Mouse (Mus musculus) heart, adult 2 months (tissue): ENCODE data around the gene Edc4.
A peak's percentile ranks its signal among the peaks of the same experiment; 100 is the strongest.

Experiments
- CTCF ChIP-seq: fragments of 200-600 bp; IDR thresholded peaks from 2 replicates; pipeline ENCODE4 v1.8.1; 2022; ENCODE audit warnings: antibody characterized with exemption, mild to moderate bottlenecking, moderate library complexity
- EP300 ChIP-seq: fragments of 200-500 bp; IDR thresholded peaks from 2 replicates; pipeline ENCODE4 v1.6.1; 2011; ENCODE audit warnings: low read depth, low read length, control low read depth; ENCODE audit not compliant: insufficient read depth
- POLR2A ChIP-seq: fragments of 200-500 bp; IDR thresholded peaks from 2 replicates; pipeline ENCODE4 v1.6.1; 2011; ENCODE audit warnings: mild to moderate bottlenecking, low read depth, low read length, control low read depth; ENCODE audit not compliant: insufficient read depth

DNA sequence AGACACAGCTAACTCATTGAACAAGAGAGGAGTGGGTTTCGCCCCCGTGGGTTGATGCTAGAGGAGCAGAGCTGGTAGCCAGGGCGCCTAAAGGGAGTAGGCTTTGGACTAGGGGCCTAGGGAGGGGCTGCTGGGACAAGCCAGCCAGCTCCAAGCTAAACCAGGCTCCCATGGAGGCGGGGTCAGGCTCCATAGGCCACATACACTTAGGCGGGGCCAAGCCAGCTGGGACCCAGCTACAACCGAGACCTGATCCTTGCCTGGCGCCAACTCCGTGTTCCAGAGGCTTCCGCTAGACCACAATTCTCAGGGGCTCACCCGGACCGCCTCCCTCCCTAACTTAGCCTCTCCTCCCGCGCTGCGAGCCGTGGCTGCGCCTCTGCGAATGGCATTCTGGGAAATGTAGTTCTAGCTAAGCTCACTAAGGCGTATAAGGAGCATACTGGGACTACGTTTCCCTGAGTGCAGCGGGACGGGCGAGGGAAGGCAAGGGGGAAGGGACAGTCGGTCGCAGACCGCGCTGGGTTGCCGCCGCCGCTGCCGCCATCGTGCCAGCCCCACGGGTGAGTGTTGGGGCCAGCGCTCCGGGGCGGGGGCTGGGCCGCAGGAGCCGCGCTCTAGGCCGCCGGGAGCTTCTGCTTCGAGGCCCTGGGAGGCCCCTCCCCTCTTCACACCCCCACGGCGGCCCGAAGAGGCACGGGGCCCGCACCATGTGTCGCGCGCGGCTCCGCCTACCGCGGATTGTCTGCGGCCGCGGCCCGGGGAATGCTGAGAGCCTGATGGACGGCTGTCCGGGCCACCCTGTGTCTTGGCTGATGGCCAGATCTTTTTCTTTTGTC lies 20.3 kb upstream of the Edc4 start, which contains the start of gene Nutf2:
- TF ChIP-seq CTCF: no peak
- peak; percentile 66 for TF ChIP-seq POLR2A
- peak; percentile 71; the same call in 1 of the 2 replicates for TF ChIP-seq EP300
